Mouse (Mus musculus) neural tube, embryonic 13.5 days (tissue): Measurements from ENCODE around the gene Pla2g12a. TPM values are rescaled to one million over a fixed set of nuclear protein-coding genes. Genes with fewer than 3 reads are reported as not detected.

Source experiments
- ATAC-seq: fragments of 200-750 bp; cut with Nextera tagmentation; 2 replicates; pipeline ENCODE4 v1.8.0; 2017; ENCODE audit warnings: low read depth, mild to moderate bottlenecking, moderate TSS enrichment, moderate library complexity
- H3K27ac ChIP-seq: fragments of 300-500 bp; sonication (generic); replicated peaks from 2 replicates; pipeline ENCODE4 v1.5.1; 2015; ENCODE audit warnings: moderate library complexity, mild to moderate bottlenecking, inconsistent platforms
- H3K27me3 ChIP-seq: fragments of 300-500 bp; sonication (generic); 2 replicates; pipeline ENCODE4 v1.6.1; 2015; ENCODE audit warnings: mild to moderate bottlenecking, inconsistent platforms
- H3K36me3 ChIP-seq: fragments of 300-500 bp; sonication (generic); 2 replicates; pipeline ENCODE4 v1.6.1; 2015; ENCODE audit warnings: mild to moderate bottlenecking, inconsistent platforms
- H3K4me1 ChIP-seq: fragments of 300-500 bp; sonication (generic); replicated peaks from 2 replicates; pipeline ENCODE4 v1.6.1; 2015; ENCODE audit warnings: inconsistent platforms
- H3K4me2 ChIP-seq: fragments of 300-500 bp; sonication (generic); 2 replicates; pipeline ENCODE4 v1.6.1; 2015; ENCODE audit warnings: inconsistent platforms, mild to moderate bottlenecking, moderate library complexity
- H3K4me3 ChIP-seq: fragments of 300-500 bp; sonication (generic); 2 replicates; pipeline ENCODE4 v1.5.1; 2015; ENCODE audit warnings: mild to moderate bottlenecking, inconsistent platforms
- H3K9ac ChIP-seq: fragments of 300-500 bp; sonication (generic); 2 replicates; pipeline ENCODE4 v1.6.1; 2015; ENCODE audit warnings: moderate library complexity, mild to moderate bottlenecking, inconsistent platforms
- H3K9me3 ChIP-seq: fragments of 300-500 bp; sonication (generic); 2 replicates; pipeline ENCODE4 v1.6.1; 2016; ENCODE audit warnings: inconsistent platforms
- WGBS: fragments of 180-500 bp; shearing (Covaris S2); methylation state at CpG from one replicate; pipeline ENCODE4 v1.1.7; 2015; 5-methylcytosine and 5-hydroxymethylcytosine counted together
- polyA plus RNA-seq: library from polyadenylated mRNA; unstranded; fragments of >200 nt; fragmentation: Nextera tagmentation; extraction: Ambion mirVana; gene quantifications from 2 replicates; pipeline ENCODE4 v1.2.1, GENCODE M21; 2015

Gene Pla2g12a
- polyA plus RNA-seq, 1 experiment from 2014 or later, result 30.2 TPM

GRCm38 (mm10) chr3:129879131-129879757 is 838 bp downstream of the Pla2g12a start:
- no peaks in the 10 kb centered on the region for H3K9me3 ChIP-seq

GRCm38 (mm10) chr3:129879913-129880312 is 1.5 kb downstream of the Pla2g12a start:
- 71% methylated on average over 2 of the region's 2 CpGs for WGBS
- Histone ChIP-seq H3K4me2 (peak overlapping the region; percentile 88), H3K36me3 (no peaks in the 10 kb centered on the region), H3K4me3 (peak overlapping the region; percentile 62; the same call in 1 of the 2 replicates), H3K27me3 (no peaks in the 10 kb centered on the region; the same call in 1 of the 2 replicates), H3K9ac (no peak overlapping the region), H3K4me1 (peaks cover 12% of the 10 kb centered on the region), H3K27ac (no peak overlapping the region), H3K9me3 (no peaks in the 10 kb centered on the region)
- no peak for ATAC-seq

More at GRCm38 (mm10) chr3:129879131-129879757, 838 bp downstream of the Pla2g12a start:
- under 1% methylated on average over 20 of the region's 25 CpGs for WGBS
- peak; percentile 70 for ATAC-seq
- no peaks in the 10 kb centered on the region; the same call in 1 of the 2 replicates for H3K27me3 ChIP-seq
- no peaks in the 10 kb centered on the region for H3K36me3 ChIP-seq
- peak overlapping the region; percentile 88 for H3K27ac ChIP-seq
- H3K4me3 ChIP-seq, result peak overlapping the region; percentile 62
- H3K4me2 ChIP-seq, result peak overlapping the region; percentile 88
- H3K9ac ChIP-seq, result peak overlapping the region; percentile 85
- H3K4me1 ChIP-seq, result peaks cover 12% of the 10 kb centered on the region

GRCm38 (mm10) chr3:129880925-129881593 is 2.7 kb downstream of the Pla2g12a start:
- no peak for ATAC-seq
- H3K4me3 ChIP-seq, result no peak overlapping the region
- WGBS, result 86% methylated on average over 8 of the region's 8 CpGs
- H3K9ac ChIP-seq, result no peak overlapping the region
- H3K27me3 ChIP-seq, result no peaks in the 10 kb centered on the region
- H3K4me2 ChIP-seq, result no peak overlapping the region
- H3K9me3 ChIP-seq, result no peaks in the 10 kb centered on the region
- H3K36me3 ChIP-seq, result no peaks in the 10 kb centered on the region
- no peak overlapping the region for H3K27ac ChIP-seq
- H3K4me1 ChIP-seq, result peaks cover 12% of the 10 kb centered on the region

- Histone ChIP-seq H3K9ac (no peak overlapping the region), H3K27me3 (no peaks in the 10 kb centered on the region), H3K4me2 (no peak overlapping the region), H3K4me3 (no peak overlapping the region), H3K36me3 (peaks cover 6% of the 10 kb centered on the region), H3K27ac (no peak overlapping the region), H3K4me1 (no peaks in the 10 kb centered on the region), H3K9me3 (no peaks in the 10 kb centered on the region)
- 88% methylated on average over 9 of the region's 9 CpGs for WGBS
- ATAC-seq, result no peak
Observed at GRCm38 (mm10) chr3:129885577-129885976, 7.2 kb downstream of the Pla2g12a start.

GRCm38 (mm10) chr3:129886430-129886829 is 8.0 kb downstream of the Pla2g12a start:
- 88% methylated on average over 5 of the region's 5 CpGs for WGBS
- Histone ChIP-seq H3K27me3 (no peaks in the 10 kb centered on the region), H3K27ac (no peak overlapping the region), H3K4me2 (no peak overlapping the region), H3K9ac (no peak overlapping the region), H3K4me3 (no peak overlapping the region), H3K36me3 (peaks cover 14% of the 10 kb centered on the region), H3K9me3 (no peaks in the 10 kb centered on the region), H3K4me1 (no peaks in the 10 kb centered on the region)
- no peak for ATAC-seq

- no peak overlapping the region for H3K4me2 ChIP-seq
- H3K27me3 ChIP-seq, result no peaks in the 10 kb centered on the region
- no peak overlapping the region for H3K27ac ChIP-seq
- H3K9me3 ChIP-seq, result no peaks in the 10 kb centered on the region
- no peak for ATAC-seq
- no peak overlapping the region for H3K9ac ChIP-seq
- H3K4me1 ChIP-seq, result no peaks in the 10 kb centered on the region
- H3K36me3 ChIP-seq, result peaks cover 22% of the 10 kb centered on the region
- 89% methylated on average over 13 of the region's 13 CpGs for WGBS
- H3K4me3 ChIP-seq, result no peak overlapping the region
Observed at GRCm38 (mm10) chr3:129887779-129888517, 9.5 kb downstream of the Pla2g12a start.

- 91% methylated on average over 5 of the region's 5 CpGs for WGBS
- Histone ChIP-seq H3K4me2 (no peak overlapping the region), H3K27ac (no peak overlapping the region), H3K27me3 (no peaks in the 10 kb centered on the region), H3K36me3 (peaks cover 32% of the 10 kb centered on the region), H3K9me3 (no peaks in the 10 kb centered on the region), H3K4me1 (no peaks in the 10 kb centered on the region), H3K9ac (no peak overlapping the region), H3K4me3 (no peak overlapping the region)
- no peak for ATAC-seq
Observed at GRCm38 (mm10) chr3:129892003-129892402, 13.6 kb downstream of the Pla2g12a start.

- no peak overlapping the region for H3K9ac ChIP-seq
- peaks cover 32% of the 10 kb centered on the region for H3K36me3 ChIP-seq
- no peak for ATAC-seq
- no peak overlapping the region for H3K4me2 ChIP-seq
- no peaks in the 10 kb centered on the region for H3K4me1 ChIP-seq
- no peak overlapping the region for H3K27ac ChIP-seq
- 96% methylated on average over 3 of the region's 3 CpGs for WGBS
- no peaks in the 10 kb centered on the region for H3K27me3 ChIP-seq
- H3K9me3 ChIP-seq, result no peaks in the 10 kb centered on the region
- no peak overlapping the region for H3K4me3 ChIP-seq
Observed at GRCm38 (mm10) chr3:129893143-129893542, 14.7 kb downstream of the Pla2g12a start.

GRCm38 (mm10) chr3:129896591-129896990 is 18.2 kb downstream of the Pla2g12a start:
- H3K27me3 ChIP-seq, result no peaks in the 10 kb centered on the region
- peaks cover 18% of the 10 kb centered on the region for H3K36me3 ChIP-seq
- no peak overlapping the region for H3K9ac ChIP-seq
- H3K4me1 ChIP-seq, result peaks cover 3% of the 10 kb centered on the region
- H3K27ac ChIP-seq, result no peak overlapping the region
- WGBS, result 82% methylated on average over 6 of the region's 6 CpGs
- no peak overlapping the region for H3K4me2 ChIP-seq
- no peak overlapping the region for H3K4me3 ChIP-seq
- no peaks in the 10 kb centered on the region for H3K9me3 ChIP-seq
- ATAC-seq, result no peak

GRCm38 (mm10) chr3:129898886-129899285 is 20.5 kb downstream of the Pla2g12a start:
- peaks cover 5% of the 10 kb centered on the region; the same call in 1 of the 2 replicates for H3K36me3 ChIP-seq
- 62% methylated on average over 4 of the region's 4 CpGs for WGBS
- H3K9me3 ChIP-seq, result no peaks in the 10 kb centered on the region
- peaks cover 15% of the 10 kb centered on the region for H3K4me1 ChIP-seq
- H3K27ac ChIP-seq, result no peak overlapping the region
- no peak overlapping the region for H3K9ac ChIP-seq
- H3K4me3 ChIP-seq, result no peak overlapping the region
- no peak for ATAC-seq
- no peaks in the 10 kb centered on the region for H3K27me3 ChIP-seq
- no peak overlapping the region for H3K4me2 ChIP-seq

- H3K27me3 ChIP-seq, result no peaks in the 10 kb centered on the region
- peak; percentile 96 for ATAC-seq
- WGBS, result under 1% methylated on average over 34 of the region's 34 CpGs
- no peaks in the 10 kb centered on the region for H3K9me3 ChIP-seq
- H3K27ac ChIP-seq, result peak within 1 kb of the TSS; percentile 3; the same call in 1 of the 2 replicates
- H3K4me3 ChIP-seq, result peak within 1 kb of the TSS; percentile 59
- peaks cover 15% of the 10 kb centered on the region for H3K4me1 ChIP-seq
- peak within 1 kb of the TSS; percentile 71 for H3K9ac ChIP-seq
- 0 out of 2 replicates have a peak, but pooled peaks cover 4% of the 10 kb centered on the region for H3K36me3 ChIP-seq
- peak within 1 kb of the TSS; percentile 63 for H3K4me2 ChIP-seq
Observed at GRCm38 (mm10) chr3:129901271-129901809, 22.9 kb downstream of the Pla2g12a start, which contains the start of gene Casp6. Casp6 (plus strand) TSS chr3:129901425.

GRCm38 (mm10) chr3:129903369-129903768 is 25.0 kb downstream of the Pla2g12a start:
- H3K27me3 ChIP-seq, result no peaks in the 10 kb centered on the region
- no peak for ATAC-seq
- no peak overlapping the region for H3K4me2 ChIP-seq
- H3K4me3 ChIP-seq, result no peak overlapping the region
- 0 out of 2 replicates have a peak, but pooled peaks cover 4% of the 10 kb centered on the region for H3K36me3 ChIP-seq
- H3K9me3 ChIP-seq, result no peaks in the 10 kb centered on the region
- H3K9ac ChIP-seq, result no peak overlapping the region
- 96% methylated on average over 3 of the region's 3 CpGs for WGBS
- H3K27ac ChIP-seq, result no peak overlapping the region
- peaks cover 15% of the 10 kb centered on the region for H3K4me1 ChIP-seq
